Mouse (Mus musculus) natural killer cell, adult 2 months (primary cell): ENCODE measurements around the gene Hoxb4.

Source experiments
- DNase-seq, 2 experiments: peaks; one replicate each; pipeline ENCODE4 v3.0.0; 2022; ENCODE audit warnings: low spot score in 2 of 2

The Hoxb4 gene

DNA sequence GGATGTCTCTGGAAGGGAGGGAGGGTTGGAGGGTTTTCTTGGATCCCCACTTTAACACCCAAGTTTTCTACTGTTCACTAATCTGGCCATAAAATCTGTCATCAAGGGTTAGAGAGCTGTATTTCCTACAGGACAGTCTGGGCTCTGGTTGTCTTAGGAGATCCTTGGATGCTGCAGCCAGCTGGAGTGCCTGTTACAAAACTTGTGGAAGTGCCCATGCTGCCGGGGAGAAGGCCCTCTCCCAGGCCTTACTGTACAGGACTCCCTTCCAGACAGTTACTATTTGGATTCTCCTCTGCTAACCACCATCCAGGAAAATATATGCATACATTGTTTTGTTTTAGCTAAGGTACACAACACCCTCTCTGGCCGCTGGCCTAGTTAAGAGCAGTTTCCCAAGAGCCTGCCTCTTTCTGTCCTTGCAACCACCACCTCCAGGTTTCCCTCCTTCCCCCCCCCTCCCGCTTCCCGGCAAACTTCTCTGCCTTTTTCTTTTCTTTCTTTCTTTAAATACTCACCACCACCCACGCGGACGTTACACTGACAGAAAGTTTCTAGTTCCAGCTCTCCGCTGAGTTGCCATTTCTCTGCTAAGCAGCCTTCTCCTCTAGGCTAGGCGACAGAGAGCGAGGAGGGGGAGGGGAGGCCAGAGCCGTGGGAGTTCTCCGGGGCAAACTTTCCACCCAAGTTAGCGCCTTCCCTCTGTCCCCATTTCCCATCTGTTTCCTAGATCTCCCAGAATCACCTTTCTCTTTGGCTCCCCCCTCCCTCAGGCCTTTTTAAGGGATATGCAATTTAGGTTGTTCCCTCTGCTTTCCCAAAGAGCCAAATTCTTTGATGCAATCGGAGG lies 31.6 kb downstream of the Hoxb4 start:
- DNase-seq = no peak

DNA sequence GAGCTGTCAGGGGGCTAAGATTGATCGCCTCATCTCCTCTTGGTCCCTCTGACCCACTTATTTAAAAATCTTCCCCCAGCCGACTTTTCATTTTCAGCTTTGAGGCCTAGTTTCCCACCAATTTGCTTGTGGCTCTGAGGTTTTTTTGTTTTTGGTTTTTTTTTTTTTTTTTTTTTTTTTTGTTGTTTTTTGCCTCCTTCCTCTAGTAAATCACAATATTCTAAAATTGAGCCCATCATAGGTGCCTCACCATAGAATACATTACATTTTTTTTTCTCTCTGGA lies 32.2 kb downstream of the Hoxb4 start, which contains the start of gene Hoxb2:
Gene Hoxb2, plus strand, starts transcription at position 185 of the 284 bp plus-strand sequence.
- no peak for DNase-seq

DNA sequence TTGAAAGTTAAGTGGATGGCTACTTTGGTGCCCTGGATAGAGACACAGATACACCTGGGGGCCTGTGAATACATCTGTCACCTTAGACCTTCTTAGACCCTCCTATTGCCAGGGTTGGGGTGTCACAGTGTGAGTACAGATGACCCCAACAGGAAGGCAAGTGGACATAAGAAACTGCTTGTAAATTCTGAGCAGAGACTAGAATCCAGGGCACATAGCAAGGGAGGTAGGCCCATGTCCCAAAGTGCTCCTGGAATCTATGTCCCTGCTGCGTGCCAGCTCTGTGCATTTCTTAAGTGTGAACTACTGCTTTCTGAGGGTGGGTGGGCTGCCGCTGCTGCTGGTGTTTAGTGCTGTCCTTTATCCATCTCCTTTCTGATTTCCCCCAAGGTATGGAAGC lies 32.7 kb downstream of the Hoxb4 start:
- no peak for DNase-seq

DNA sequence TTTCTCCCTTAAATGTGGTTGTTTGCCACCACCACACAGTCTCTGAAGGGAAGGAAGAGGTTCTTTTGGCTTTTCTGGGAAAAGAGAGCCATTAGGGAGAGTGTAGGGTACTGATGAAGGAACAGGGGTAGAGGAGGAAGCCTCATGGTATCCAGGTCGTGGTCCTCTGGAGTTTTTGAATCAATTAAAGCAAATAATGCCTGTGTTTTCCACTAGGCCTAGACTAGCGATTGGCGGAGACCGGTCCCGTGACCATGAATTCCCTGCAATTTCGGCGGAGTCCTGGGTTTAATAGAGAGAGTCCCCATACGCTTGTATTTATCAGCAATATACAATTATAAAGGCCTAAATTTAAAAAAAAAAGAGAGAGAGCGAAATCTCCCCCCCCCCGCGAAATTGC lies 33.2 kb downstream of the Hoxb4 start:
- no peak for DNase-seq

DNA sequence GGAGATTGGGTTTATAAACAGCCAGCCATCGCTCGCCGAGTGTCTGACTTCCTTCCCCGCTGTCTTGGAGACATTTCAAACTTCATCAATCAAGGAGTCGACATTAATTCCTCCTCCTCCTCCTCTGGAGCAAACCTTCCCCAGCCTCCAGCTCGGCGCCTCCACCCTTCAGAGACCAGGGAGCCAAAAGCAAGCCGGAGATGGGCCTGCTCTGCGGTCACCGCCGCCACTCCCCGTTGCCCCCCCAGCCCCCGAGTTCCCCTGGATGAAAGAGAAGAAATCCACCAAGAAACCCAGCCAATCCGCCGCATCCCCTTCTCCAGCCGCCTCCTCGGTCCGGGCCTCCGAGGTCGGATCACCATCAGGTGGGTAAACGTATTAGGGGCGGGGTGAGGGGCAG lies 33.8 kb downstream of the Hoxb4 start:
- no peak for DNase-seq

DNA sequence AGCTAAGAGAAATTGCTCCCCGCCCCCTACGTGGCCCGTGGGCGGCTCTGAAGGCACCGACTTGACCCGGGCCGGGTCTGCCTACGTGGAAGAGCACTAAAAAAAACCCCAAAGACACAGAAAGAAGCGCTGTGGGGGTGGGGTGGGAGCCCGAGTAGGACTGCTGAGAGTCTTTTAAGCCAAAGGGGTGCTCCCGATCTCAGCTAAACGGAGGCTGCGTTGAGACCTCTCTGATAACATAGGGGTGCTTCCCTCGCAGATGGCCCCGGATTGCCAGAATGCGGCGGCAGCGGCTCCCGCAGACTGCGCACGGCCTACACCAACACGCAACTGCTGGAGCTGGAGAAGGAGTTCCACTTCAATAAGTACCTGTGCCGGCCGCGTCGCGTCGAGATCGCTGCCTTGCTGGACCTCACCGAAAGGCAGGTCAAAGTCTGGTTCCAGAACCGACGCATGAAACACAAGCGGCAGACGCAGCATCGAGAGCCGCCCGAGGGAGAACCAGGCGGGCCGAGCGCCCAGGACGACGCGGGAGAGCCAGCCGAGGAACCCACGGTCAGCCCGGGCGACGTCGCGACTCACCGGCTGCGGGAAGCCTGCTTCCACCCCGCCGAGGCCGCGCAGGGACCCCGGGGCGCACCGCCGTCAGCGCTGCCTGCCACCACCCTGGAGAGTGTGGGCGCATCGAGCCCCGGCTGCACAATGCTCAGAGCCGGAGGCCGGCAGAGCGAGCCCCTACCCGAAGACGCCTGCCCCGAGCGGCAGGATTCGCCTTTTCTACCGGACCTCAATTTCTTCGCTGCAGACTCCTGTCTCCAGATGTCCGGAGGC lies 34.8 kb downstream of the Hoxb4 start:
- DNase-seq = peak in 1 of 2 experiments; percentile 14

DNA sequence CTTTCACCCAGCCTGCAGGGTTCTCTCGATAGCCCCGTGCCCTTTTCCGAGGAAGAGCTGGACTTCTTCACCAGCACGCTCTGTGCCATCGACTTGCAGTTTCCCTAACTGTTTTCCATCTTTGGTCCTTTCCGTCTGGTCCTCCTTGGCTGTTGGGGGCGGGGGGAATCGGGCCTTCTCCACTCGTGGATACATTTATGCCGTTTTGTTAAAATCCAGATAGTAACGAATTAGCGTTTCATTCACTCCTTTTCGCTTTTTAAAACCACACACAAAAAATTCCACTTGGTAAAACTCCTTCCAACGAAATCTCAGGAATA lies 35.4 kb downstream of the Hoxb4 start:
- DNase-seq = no peak

DNA sequence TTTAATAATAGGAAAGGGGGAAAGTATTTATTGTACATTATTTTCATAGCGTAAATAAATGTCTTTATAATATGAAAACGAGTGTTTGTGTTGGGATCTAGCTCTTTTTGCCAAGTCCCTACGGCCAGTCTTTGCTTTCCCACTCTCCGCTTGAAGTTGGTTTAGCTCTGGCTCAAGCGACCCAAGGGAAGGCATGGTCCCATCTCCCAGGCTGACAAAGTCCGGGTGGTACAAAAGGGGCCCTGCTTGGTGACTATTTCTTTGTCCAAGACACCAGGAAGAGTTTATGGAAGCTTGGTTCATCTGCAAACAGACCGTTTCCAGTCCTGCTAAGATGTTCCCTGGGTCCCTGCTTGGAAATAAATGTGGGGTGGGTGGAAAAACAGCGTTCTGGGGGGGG lies 35.9 kb downstream of the Hoxb4 start:
- no peak for DNase-seq

DNA sequence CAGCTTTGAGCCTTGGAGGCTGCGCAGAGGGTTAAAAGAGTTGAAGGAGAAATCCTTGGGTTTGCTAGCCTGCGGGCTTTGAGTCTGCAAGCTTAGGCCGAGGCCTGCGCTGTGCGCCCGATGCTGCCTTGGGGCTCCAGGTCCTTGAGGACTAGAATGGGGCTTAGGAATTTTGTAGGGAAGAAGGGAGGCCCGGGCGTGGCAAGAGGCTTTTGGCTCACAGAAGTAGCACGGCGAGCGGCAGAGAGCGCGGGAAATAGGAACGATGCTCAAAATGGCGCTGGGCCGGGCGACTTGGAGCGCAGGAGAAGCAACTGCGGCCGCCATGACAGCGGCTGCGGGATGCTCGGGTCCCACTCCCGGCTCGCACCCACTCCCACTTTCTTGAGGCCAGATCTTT lies 36.3 kb downstream of the Hoxb4 start:
- DNase-seq = no peak

DNA sequence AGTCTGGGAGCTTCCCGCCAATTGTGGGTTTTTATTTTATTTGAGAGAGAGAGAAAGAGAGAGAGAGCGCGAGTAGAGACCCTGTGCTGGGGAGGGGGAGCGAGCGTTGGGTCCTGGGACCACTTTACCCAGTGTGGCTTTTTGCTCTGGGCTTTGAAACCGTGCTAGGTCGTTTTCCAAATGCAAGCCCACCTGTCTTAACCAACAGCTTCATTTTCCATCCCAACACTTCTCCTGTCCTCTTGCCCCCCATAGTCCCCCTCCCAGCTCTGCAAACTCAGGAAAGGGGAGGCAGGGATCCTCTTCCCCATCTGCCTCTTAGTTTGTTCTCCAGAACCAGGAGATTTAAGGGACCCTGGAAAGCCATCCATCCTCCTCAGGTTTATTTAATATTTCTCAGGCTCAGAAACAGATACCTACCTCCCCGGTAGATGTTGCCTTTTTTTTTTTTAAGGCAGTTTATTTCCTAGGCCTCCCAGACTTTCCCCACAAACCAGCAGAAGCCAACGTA lies 36.8 kb downstream of the Hoxb4 start:
- no peak for DNase-seq

DNA sequence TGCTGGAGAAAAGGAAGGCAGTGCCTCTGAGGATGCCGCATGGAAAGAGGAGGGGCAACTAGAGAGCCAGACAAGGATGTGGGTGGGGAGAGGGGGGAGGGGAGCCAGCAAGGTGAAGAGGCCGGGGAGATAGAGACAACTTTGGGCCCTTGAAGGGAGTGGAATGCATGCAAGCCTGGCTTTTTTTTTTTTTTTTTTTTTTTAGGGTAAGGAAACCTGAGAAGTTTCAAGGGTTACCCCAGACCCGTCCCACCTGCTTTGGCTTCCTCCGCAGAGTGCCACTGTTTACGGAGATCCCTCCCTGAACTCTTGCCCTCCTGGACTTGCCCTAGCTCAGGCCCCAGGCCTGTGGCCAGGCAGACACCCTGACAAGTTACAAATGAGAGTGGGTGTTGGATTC lies 45.7 kb downstream of the Hoxb4 start:
- DNase-seq = no peak

DNA sequence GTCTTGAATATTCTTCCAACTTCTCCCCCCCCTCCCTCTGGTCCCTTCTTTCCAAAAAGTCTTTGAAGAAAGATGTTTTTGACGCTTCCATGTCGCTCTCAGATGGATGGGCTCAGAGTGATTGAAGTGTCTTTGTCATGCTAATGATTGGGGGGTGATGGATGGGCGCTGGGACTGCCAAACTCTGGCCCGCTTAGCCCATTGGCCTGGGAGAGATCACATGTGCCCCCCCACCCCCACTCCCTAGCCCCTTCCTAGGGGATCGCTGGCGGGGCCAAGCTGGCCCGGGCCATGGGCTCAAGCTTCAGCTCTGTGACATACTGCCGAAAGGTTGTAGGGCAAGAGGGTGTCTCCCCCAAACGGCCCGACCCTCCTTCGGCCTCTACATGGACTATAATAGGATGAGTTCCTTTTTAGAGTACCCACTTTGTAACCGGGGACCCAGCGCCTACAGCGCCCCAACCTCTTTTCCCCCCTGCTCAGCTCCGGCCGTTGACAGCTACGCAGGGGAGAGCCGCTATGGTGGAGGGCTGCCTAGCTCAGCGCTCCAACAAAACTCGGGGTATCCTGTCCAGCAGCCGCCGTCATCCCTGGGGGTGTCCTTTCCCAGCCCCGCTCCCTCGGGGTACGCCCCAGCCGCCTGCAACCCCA lies 47.5 kb downstream of the Hoxb4 start, which contains the start of gene Hoxb1:
Gene Hoxb1, plus strand, starts transcription at position 312 of the 651 bp plus-strand sequence.
- no peak for DNase-seq

DNA sequence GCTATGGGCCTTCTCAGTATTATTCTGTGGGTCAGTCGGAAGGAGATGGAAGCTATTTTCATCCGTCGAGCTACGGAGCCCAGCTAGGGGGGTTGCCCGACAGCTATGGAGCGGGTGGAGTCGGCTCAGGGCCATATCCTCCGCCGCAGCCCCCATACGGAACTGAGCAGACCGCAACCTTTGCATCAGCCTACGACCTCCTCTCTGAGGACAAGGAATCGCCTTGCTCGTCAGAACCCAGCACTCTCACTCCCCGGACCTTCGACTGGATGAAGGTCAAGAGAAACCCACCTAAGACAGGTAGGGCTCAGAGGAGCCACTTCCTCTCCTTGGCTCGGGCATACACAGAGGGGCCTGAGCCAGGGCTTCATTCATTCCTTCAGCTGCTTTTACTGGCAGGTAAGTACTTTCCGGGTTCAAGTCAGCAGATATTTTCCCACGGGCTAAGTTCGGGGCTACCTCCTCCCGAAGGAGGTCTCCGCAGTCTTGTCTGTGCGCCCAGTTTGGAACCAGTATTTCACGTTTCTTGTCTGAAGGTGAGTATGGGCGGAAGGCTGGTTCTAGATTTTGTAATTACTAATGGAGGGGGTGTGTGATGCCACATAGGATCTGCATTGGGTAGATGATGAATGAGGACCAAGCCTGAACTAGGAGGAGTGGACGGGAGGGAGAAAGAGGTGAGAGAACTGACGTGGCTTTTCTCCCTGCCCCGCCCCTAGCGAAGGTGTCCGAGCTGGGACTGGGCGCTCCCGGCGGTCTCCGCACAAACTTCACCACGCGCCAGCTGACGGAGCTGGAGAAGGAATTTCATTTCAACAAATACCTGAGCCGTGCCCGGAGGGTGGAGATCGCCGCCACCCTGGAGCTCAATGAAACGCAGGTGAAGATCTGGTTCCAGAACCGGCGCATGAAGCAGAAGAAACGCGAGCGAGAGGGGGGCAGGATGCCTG lies 48.3 kb downstream of the Hoxb4 start:
- no peak for DNase-seq

DNA sequence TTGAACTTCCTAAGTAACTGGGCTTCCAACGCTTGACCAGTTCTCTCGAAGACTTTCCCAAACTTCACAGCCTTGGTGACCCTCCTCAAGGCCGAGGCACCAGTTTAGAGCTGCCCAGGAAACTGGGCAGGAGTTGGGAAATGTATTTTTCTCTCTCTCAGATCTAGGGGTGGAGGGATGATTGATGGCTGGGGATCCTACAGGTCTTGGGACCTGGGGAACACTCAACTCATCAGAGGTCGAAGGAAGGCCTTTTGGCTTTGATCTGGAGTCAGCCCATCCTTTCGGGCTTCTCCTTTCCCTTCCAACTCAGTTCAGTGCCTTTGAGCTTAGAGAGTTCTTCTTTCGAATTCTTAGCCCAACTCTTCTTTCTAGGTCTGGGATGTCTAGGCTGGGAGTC lies 49.1 kb downstream of the Hoxb4 start:
- no peak for DNase-seq

DNA sequence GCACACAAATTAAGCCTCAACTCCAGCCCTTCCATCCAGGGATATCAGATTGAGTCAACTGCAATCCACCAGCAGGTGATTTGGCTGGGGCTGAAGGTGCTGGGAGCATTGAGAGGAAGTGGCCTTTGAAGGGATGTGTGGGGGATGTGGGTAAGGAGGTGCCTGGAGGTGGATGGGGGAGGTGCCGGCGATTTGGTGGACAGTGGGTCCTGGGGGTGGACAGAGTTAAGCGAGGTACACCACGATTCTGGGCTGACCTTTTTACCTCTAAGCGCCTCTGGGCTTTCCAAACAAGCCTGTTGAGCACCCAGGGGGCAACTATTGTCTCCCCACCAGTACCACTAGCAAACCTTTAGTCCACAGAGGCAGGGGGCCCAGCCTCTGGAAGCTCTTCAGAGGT lies 50.6 kb downstream of the Hoxb4 start:
- no peak for DNase-seq

DNA sequence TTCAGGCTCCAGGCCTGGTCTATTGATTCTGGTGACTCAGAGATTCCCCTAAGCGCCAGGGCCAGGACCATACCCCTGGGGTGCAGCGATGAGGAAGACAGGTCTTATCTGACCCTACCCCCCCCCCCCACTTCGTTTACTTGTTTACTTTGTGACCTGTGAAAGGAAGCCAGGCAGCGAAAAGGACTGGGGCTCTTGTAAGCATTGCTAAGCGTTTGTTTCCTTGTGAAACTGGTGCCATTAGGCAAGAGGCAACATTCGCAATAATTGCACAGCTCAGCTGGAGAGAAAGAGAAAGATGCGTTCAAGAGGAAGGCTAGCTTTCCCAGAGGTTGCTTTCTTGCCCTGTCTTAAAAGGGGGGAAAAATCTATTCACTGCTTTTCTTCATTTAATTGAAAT lies 51.1 kb downstream of the Hoxb4 start:
- no peak for DNase-seq
